Mouse (Mus musculus): Measurements from ENCODE around the gene Tnfsf10. TPM values are rescaled to one million over a fixed set of nuclear protein-coding genes. Genes with fewer than 3 reads are reported as not detected.

Tnfsf10 gene
- 26.2 TPM for polyA plus RNA-seq (2017; shearing (Covaris generic))

DNA sequence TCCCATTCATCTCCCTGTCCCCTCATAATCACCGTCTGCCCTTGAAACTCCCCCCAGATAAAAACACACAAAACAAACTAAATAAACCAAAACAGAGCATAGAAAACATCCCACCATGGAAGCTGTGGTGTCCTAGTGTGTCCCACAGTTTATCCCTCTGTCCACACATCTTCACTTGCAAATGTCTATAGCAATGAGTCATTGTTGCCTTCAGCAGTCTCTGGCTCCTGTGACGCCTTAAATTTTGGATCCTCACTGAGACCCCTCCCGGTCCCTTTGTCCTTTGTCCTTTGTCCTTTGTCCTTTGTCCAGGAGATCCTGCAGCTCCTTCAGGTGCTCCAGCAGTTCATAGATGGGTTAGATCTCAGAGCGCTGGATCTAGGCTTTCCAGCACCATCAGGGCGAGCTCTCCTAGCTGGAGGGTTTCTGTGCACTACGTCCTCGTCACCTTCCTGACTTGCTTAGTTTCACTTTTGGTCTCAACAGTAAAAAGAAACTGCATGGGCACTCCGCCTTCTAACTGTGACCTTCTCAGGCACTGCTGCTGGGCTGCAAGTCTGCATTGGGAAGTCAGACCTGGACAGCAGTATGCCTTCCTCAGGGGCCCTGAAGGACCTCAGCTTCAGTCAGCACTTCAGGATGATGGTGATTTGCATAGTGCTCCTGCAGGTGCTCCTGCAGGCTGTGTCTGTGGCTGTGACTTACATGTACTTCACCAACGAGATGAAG, at the start of gene Tnfsf10:
Gene Tnfsf10 (plus strand): TSS at position 470 of the 729 bp plus-strand sequence.

DNA sequence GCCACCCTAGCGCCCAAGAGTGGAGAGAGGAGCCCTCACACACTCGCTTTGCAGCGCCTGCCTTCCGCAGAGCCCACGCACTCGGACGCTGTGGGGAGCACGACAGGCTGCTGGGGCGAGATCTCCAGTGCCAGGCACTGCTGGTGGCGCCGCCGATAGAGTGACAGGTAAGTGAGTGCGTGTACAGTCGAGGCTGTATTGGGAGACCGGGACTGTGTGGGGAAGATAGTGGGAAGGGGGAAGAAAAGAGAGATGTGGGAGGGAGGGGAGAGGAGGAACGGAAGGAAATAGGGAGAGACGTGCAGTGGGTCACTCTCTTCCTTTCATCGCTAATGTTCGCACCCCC, 54.4 kb downstream of the Tnfsf10 start, which contains the start of gene Ghsr:
Gene Ghsr (plus strand): TSS at position 76 of the 346 bp plus-strand sequence.

Other genes starting within 250 kb of the Tnfsf10 start
- 6.0 TPM for gene Ect2, start 163.2 kb upstream of the Tnfsf10 start, polyA plus RNA-seq (2017; shearing (Covaris generic))
- gene Nceh1, start 134.1 kb upstream of the Tnfsf10 start, polyA plus RNA-seq (2017; shearing (Covaris generic)): 33.6 TPM
- not detected for gene Ghsr, start 54.3 kb downstream of the Tnfsf10 start, polyA plus RNA-seq (2017; shearing (Covaris generic))